In genomic region chr9:21227342-21227741, GRCm38 (mm10) we compare ENCODE assay signal across 8 mouse cellular contexts. TPM values are rescaled to one million over a fixed set of nuclear protein-coding genes. Genes with fewer than 3 reads are reported as not detected.
DNase-seq lines count a peak whose midpoint lies in the region; ATAC-seq and TF ChIP-seq lines count a peak whose summit lies in the region.

No protein-coding gene starts in this region.

- no peak for TF ChIP-seq EP300 in lung, postnatal 0 days (IDR thresholded peaks at IDR 0.05)

- peak overlapping the region; percentile 28; the same call in 1 of the 2 replicates for H3K4me3 ChIP-seq in lung, postnatal 0 days (ENCODE audit: low read depth, low read length)
- H3K4me3 ChIP-seq in forebrain, embryonic 13.5 days = peak overlapping the region; percentile 26
- peak overlapping the region; percentile 33 for H3K4me3 ChIP-seq in liver, embryonic 11.5 days (ENCODE audit: low read depth, low read length)

- 16% methylated on average over 16 of the region's 16 CpGs for WGBS in lung, postnatal 0 days
- 10% methylated on average over 16 of the region's 16 CpGs for WGBS in forebrain, embryonic 13.5 days
- WGBS in liver, embryonic 11.5 days = 15% methylated on average over 16 of the region's 16 CpGs

- no peak for DNase-seq in lung, postnatal 0 days (ENCODE audit: low spot score)
- no peak for DNase-seq in lung, postnatal 36 days
- no peak for DNase-seq in liver, embryonic 11.5 days (ENCODE audit: low spot score)
- peak; percentile 58 for DNase-seq in thymus, postnatal 14 days
- no peak for DNase-seq in urinary bladder, postnatal 14 days (ENCODE audit: low spot score)
- no peak for DNase-seq in right cerebral cortex, postnatal 36 days (ENCODE audit: low spot score in 2 of 2)
- no peak for DNase-seq in layer of hippocampus, adult 18-20 months (ENCODE audit: low spot score in 2 of 2)

- TF ChIP-seq CTCF in lung, postnatal 0 days (IDR thresholded peaks at IDR 0.05) = no peak

- no peak overlapping the region for H3K27ac ChIP-seq in lung, postnatal 0 days (ENCODE audit: low read length)
- no peak overlapping the region for H3K27ac ChIP-seq in forebrain, embryonic 13.5 days
- peak overlapping the region; percentile 54; the same call in 1 of the 2 replicates for H3K27ac ChIP-seq in liver, embryonic 11.5 days (ENCODE audit: low read depth, low read length)

- no peak for ATAC-seq in lung, postnatal 0 days
- peak; percentile 69 for ATAC-seq in forebrain, embryonic 13.5 days
- peak; percentile 61 for ATAC-seq in liver, embryonic 11.5 days (replicated peaks; ENCODE audit: low FRiP score)

- H3K27me3 ChIP-seq in lung, postnatal 0 days (replicated peaks; ENCODE audit: insufficient read depth, low read length) = no peaks in the 10 kb centered on the region
- H3K27me3 ChIP-seq in forebrain, embryonic 13.5 days = peaks cover 7% of the 10 kb centered on the region; the same call in 1 of the 2 replicates
- no peaks in the 10 kb centered on the region for H3K27me3 ChIP-seq in liver, embryonic 11.5 days (replicated peaks; ENCODE audit: control insufficient read depth, insufficient read depth, low read length)

- H3K9me3 ChIP-seq in lung, postnatal 0 days (ENCODE audit: low read length) = no peaks in the 10 kb centered on the region
- H3K9me3 ChIP-seq in forebrain, embryonic 13.5 days (replicated peaks) = no peaks in the 10 kb centered on the region; the same call in 1 of the 2 replicates
- H3K9me3 ChIP-seq in liver, embryonic 11.5 days (ENCODE audit: control insufficient read depth, low read length) = no peaks in the 10 kb centered on the region

- H3K9ac ChIP-seq in lung, postnatal 0 days (replicated peaks; ENCODE audit: low read depth) = 0 out of 2 replicates have a peak overlapping the region, but pooled peaks have one; percentile 29
- peak overlapping the region; percentile 60 for H3K9ac ChIP-seq in forebrain, embryonic 13.5 days
- H3K9ac ChIP-seq in liver, embryonic 11.5 days (ENCODE audit: low read depth, low read length) = peak overlapping the region; percentile 57

- H3K4me1 ChIP-seq in lung, postnatal 0 days (ENCODE audit: insufficient read depth, low read depth, low read length) = no peaks in the 10 kb centered on the region; the same call in 1 of the 2 replicates
- H3K4me1 ChIP-seq in forebrain, embryonic 13.5 days = peaks cover 8% of the 10 kb centered on the region
- peaks cover 10% of the 10 kb centered on the region for H3K4me1 ChIP-seq in liver, embryonic 11.5 days (replicated peaks; ENCODE audit: control insufficient read depth, insufficient read depth, low read length)

- peak overlapping the region; percentile 57 for H3K4me2 ChIP-seq in lung, postnatal 0 days (replicated peaks; ENCODE audit: low read depth, low read length)
- H3K4me2 ChIP-seq in forebrain, embryonic 13.5 days = peak overlapping the region; percentile 55
- H3K4me2 ChIP-seq in liver, embryonic 11.5 days = peak overlapping the region; percentile 70

- peaks cover 5% of the 10 kb centered on the region; the same call in 1 of the 2 replicates for H3K36me3 ChIP-seq in lung, postnatal 0 days (ENCODE audit: insufficient read depth, low read length)
- peaks cover 38% of the 10 kb centered on the region for H3K36me3 ChIP-seq in forebrain, embryonic 13.5 days (ENCODE audit: poor library complexity, severe bottlenecking)
- peaks cover 16% of the 10 kb centered on the region for H3K36me3 ChIP-seq in liver, embryonic 11.5 days (ENCODE audit: control insufficient read depth, insufficient read depth, low read length)

RNA-seq across cellular contexts. Expression of gene Keap1, which starts 11.8 kb away (rescaled TPM):
- polyA plus RNA-seq in lung, postnatal 0 days (2015; fragmentation: Nextera tagmentation; extraction: Ambion mirVana) = 44.7 and 45.9 TPM in 2 replicates
- 55.7 and 60.0 TPM in 2 replicates for polyA plus RNA-seq in forebrain, embryonic 13.5 days (2015; fragmentation: Nextera tagmentation; extraction: Ambion mirVana)
- polyA plus RNA-seq in liver, embryonic 11.5 days (2014; fragmentation: Nextera tagmentation; extraction: Ambion mirVana) = 43.8 and 45.1 TPM in 2 replicates
- total RNA-seq in layer of hippocampus, adult 18-20 months (2021) = 10 to 100 TPM; 58.3 to 61.5 TPM

RNA-seq across cellular contexts. Expression of gene S1pr5, which starts 20.9 kb away (rescaled TPM):
- 0.12 and 0.13 TPM in 2 replicates for polyA plus RNA-seq in lung, postnatal 0 days (2015; fragmentation: Nextera tagmentation; extraction: Ambion mirVana)
- 0.37 and 0.55 TPM in 2 replicates for polyA plus RNA-seq in forebrain, embryonic 13.5 days (2015; fragmentation: Nextera tagmentation; extraction: Ambion mirVana)
- not detected in 2 replicates for polyA plus RNA-seq in liver, embryonic 11.5 days (2014; fragmentation: Nextera tagmentation; extraction: Ambion mirVana)
- 10 to 100 TPM; 13.5 to 14.5 TPM for total RNA-seq in layer of hippocampus, adult 18-20 months (2021)

RNA-seq across cellular contexts. Expression of gene Atg4d, which starts 37.8 kb away (rescaled TPM):
- 36.4 and 40.0 TPM in 2 replicates for polyA plus RNA-seq in lung, postnatal 0 days (2015; fragmentation: Nextera tagmentation; extraction: Ambion mirVana)
- 60.2 and 60.3 TPM in 2 replicates for polyA plus RNA-seq in forebrain, embryonic 13.5 days (2015; fragmentation: Nextera tagmentation; extraction: Ambion mirVana)
- 57.0 and 61.1 TPM in 2 replicates for polyA plus RNA-seq in liver, embryonic 11.5 days (2014; fragmentation: Nextera tagmentation; extraction: Ambion mirVana)
- 10 to 100 TPM; 43.6 to 50.9 TPM for total RNA-seq in layer of hippocampus, adult 18-20 months (2021)
